Mouse (Mus musculus) cerebellum, adult 18-20 months (tissue): ENCODE measurements around the gene Syk.

Experiments used
- DNase-seq, 2 experiments: peaks; one replicate each; pipeline ENCODE4 v3.0.0; 2021

Gene Syk

GRCm38 (mm10) chr13:52603704-52604349, 20.9 kb downstream of the Syk start:
- no peak for DNase-seq

GRCm38 (mm10) chr13:52605006-52605405, 22.0 kb downstream of the Syk start:
- no peak for DNase-seq

- DNase-seq: no peak
These were observed 22.9 kb downstream of the Syk start for GRCm38 (mm10) chr13:52605911-52606310.

GRCm38 (mm10) chr13:52606656-52607275, 23.8 kb downstream of the Syk start:
- DNase-seq: no peak

- DNase-seq: no peak
These were observed 25.0 kb downstream of the Syk start for GRCm38 (mm10) chr13:52607964-52608363.

- DNase-seq: no peak
These were observed 27.5 kb downstream of the Syk start for GRCm38 (mm10) chr13:52610463-52610862.

GRCm38 (mm10) chr13:52613266-52613665, 30.3 kb downstream of the Syk start:
- no peak for DNase-seq

GRCm38 (mm10) chr13:52615085-52615484, 32.1 kb downstream of the Syk start:
- DNase-seq: no peak

GRCm38 (mm10) chr13:52617096-52617714, 34.2 kb downstream of the Syk start:
- no peak for DNase-seq

- DNase-seq: no peak
These were observed 35.6 kb downstream of the Syk start for GRCm38 (mm10) chr13:52618592-52618991.

- no peak for DNase-seq
These were observed 36.5 kb downstream of the Syk start for GRCm38 (mm10) chr13:52619482-52619881.

- DNase-seq: peak; percentile 40 to 58
These were observed 41.1 kb downstream of the Syk start for GRCm38 (mm10) chr13:52624038-52624437.

GRCm38 (mm10) chr13:52628602-52629001, 45.6 kb downstream of the Syk start:
- DNase-seq: peak; percentile 26 to 55

- DNase-seq: no peak
These were observed 48.7 kb downstream of the Syk start for GRCm38 (mm10) chr13:52631624-52632023.

GRCm38 (mm10) chr13:52635484-52635883, 52.5 kb downstream of the Syk start:
- no peak for DNase-seq

- DNase-seq: no peak
These were observed 53.3 kb downstream of the Syk start for GRCm38 (mm10) chr13:52636176-52636748.

GRCm38 (mm10) chr13:52646566-52646965, 63.6 kb downstream of the Syk start:
- no peak for DNase-seq

- no peak for DNase-seq
These were observed 65.2 kb downstream of the Syk start for GRCm38 (mm10) chr13:52647996-52648712.

GRCm38 (mm10) chr13:52649791-52650418, 66.9 kb downstream of the Syk start:
- no peak for DNase-seq

GRCm38 (mm10) chr13:52651383-52652252, 68.6 kb downstream of the Syk start:
- DNase-seq: peak; percentile 57 to 63

- no peak for DNase-seq
These were observed 69.3 kb downstream of the Syk start for GRCm38 (mm10) chr13:52652253-52652628.
